15 mouse cellular contexts compared by ENCODE assay signal in the genomic region with DNA sequence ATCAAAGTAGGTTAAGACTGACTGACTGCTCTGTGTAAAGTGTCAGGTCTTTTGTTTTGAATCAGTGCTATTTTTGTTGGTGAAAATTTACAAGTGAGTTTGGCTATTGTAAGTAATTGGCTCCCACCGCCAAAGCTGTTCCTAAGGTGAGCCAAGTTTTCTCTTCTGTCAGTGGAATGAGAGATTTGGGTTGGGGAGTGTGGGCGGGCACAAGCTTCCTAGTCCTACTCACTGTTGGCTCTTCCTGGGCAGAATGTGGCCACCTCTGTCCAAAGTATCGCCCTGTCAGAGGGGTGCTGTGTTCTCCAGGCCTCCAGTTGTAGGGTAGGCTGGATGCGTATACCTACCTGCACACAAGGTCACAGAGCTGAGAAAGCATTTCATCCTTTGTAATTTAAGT.
"Had no signal": no experiment of that assay in that cellular context is flagged by ENCODE, and none has a peak within 500 bp of the region (broad histone marks: within the 10 kb centered on the region; RNA-seq: fewer than 3 reads in every experiment).

No protein-coding gene starts in this region.

- H3K27ac ChIP-seq: limb, embryonic 12.5 days; liver, embryonic 13.5 days; macrophage; midbrain, embryonic 12.5 days; neural tube, embryonic 13.5 days had no signal

- H3K4me2 ChIP-seq: limb, embryonic 12.5 days; liver, embryonic 13.5 days; midbrain, embryonic 12.5 days; neural tube, embryonic 13.5 days had no signal

- H3K9me3 ChIP-seq: limb, embryonic 12.5 days; liver, embryonic 13.5 days; megakaryocyte, embryonic 14.5 days; midbrain, embryonic 12.5 days; neural tube, embryonic 13.5 days had no signal

- DNase-seq: kidney, postnatal 10 days; liver; liver, embryonic 13.5 days; liver, postnatal 0 days; retina, postnatal 1 day; right cerebral cortex, postnatal 4 days; spleen, adult 18-20 months; thymus, adult 18-20 months; thymus, postnatal 14 days had no signal

- H3K27me3 ChIP-seq: limb, embryonic 12.5 days; liver, embryonic 13.5 days; megakaryocyte, embryonic 14.5 days; neural tube, embryonic 13.5 days had no signal

- H3K9ac ChIP-seq: limb, embryonic 12.5 days; liver, embryonic 13.5 days; liver, postnatal 0 days; midbrain, embryonic 12.5 days; neural tube, embryonic 13.5 days had no signal

- H3K4me3 ChIP-seq: limb, embryonic 12.5 days; liver, embryonic 13.5 days; megakaryocyte, embryonic 14.5 days; midbrain, embryonic 12.5 days; neural tube, embryonic 13.5 days had no signal

- ATAC-seq: liver, postnatal 0 days; midbrain, embryonic 16.5 days had no signal

- H3K36me3 ChIP-seq: liver, embryonic 13.5 days; midbrain, embryonic 12.5 days; neural tube, embryonic 13.5 days had no signal
